ENCODE assay signal across 38 mouse cellular contexts in genomic region chr6:28474211-28474610, GRCm38 (mm10). TPM values are rescaled to one million over a fixed set of nuclear protein-coding genes. Genes with fewer than 3 reads are reported as not detected.
"Had no signal": no experiment of that assay in that cellular context is flagged by ENCODE, and none has a peak within 500 bp of the region (broad histone marks: within the 10 kb centered on the region; RNA-seq: fewer than 3 reads in every experiment).

No protein-coding gene starts in this region.

- H3K4me1 ChIP-seq: heart, embryonic 12.5 days had no signal

- H3K27me3 ChIP-seq: heart, embryonic 12.5 days; hindbrain, embryonic 12.5 days; limb, embryonic 12.5 days; liver, embryonic 13.5 days had no signal

- H3K9ac ChIP-seq: heart, embryonic 12.5 days; hindbrain, embryonic 12.5 days; hindbrain, embryonic 14.5 days; limb, embryonic 12.5 days; liver, embryonic 13.5 days had no signal

- H3K36me3 ChIP-seq: heart, embryonic 10.5 days; heart, embryonic 12.5 days; hindbrain, embryonic 10.5 days; hindbrain, embryonic 12.5 days; limb, embryonic 10.5 days; limb, embryonic 12.5 days; liver, embryonic 13.5 days had no signal

- ATAC-seq: hindbrain, embryonic 16.5 days; intestine, embryonic 16.5 days had no signal

- H3K27ac ChIP-seq: gastrocnemius, adult 2 months; heart, adult 2 months; heart, embryonic 10.5 days; hindbrain, embryonic 10.5 days; hindbrain, embryonic 12.5 days; hindbrain, embryonic 14.5 days; layer of hippocampus, adult 2 months; left cerebral cortex, adult 2 months; limb, embryonic 10.5 days; limb, embryonic 12.5 days; liver, embryonic 13.5 days had no signal

- H3K4me3 ChIP-seq: gastrocnemius, adult 2 months; heart, adult 2 months; heart, embryonic 10.5 days; heart, embryonic 12.5 days; hindbrain, embryonic 10.5 days; hindbrain, embryonic 12.5 days; layer of hippocampus, adult 2 months; left cerebral cortex, adult 2 months; limb, embryonic 10.5 days; limb, embryonic 12.5 days; liver, embryonic 13.5 days had no signal

- DNase-seq: gastrocnemius, adult 2 months; gastrocnemius, postnatal 10 days; gastrocnemius, postnatal 25 days; heart, adult 2 months; heart, postnatal 10 days; heart, postnatal 4 days; kidney, adult 18-20 months; kidney, adult 8-10 months; kidney, postnatal 10 days; kidney, postnatal 25 days; kidney, postnatal 4 days; liver; liver, embryonic 13.5 days had no signal

- H3K4me2 ChIP-seq: heart, embryonic 12.5 days; hindbrain, embryonic 12.5 days; hindbrain, embryonic 14.5 days; limb, embryonic 12.5 days; liver, embryonic 11.5 days; liver, embryonic 13.5 days had no signal

- H3K9me3 ChIP-seq: heart, embryonic 10.5 days; heart, embryonic 12.5 days; hindbrain, embryonic 10.5 days; hindbrain, embryonic 12.5 days; limb, embryonic 10.5 days; limb, embryonic 12.5 days; liver, embryonic 13.5 days had no signal

RNA-seq across cellular contexts. Expression of gene Pax4, which starts 25.1 kb away (rescaled TPM):
- total RNA-seq: gastrocnemius, adult 2 months; gastrocnemius, postnatal 10 days; gastrocnemius, postnatal 25 days; gastrocnemius, postnatal 4 days; granulocyte monocyte progenitor cell, adult 5-6 weeks; heart, adult 2 months; heart, postnatal 10 days; heart, postnatal 25 days; heart, postnatal 4 days; layer of hippocampus, adult 2 months; layer of hippocampus, postnatal 10 days; layer of hippocampus, postnatal 25 days; left cerebral cortex, adult 2 months; left cerebral cortex, postnatal 14 days; left cerebral cortex, postnatal 36 days had no signal
- polyA plus RNA-seq: heart, adult 2 months; heart, embryonic 10.5 days; heart, embryonic 12.5 days; heart, embryonic 14.5 days; heart, embryonic 16.5 days; hindbrain, embryonic 10.5 days; hindbrain, embryonic 12.5 days; hindbrain, embryonic 14.5 days; hindbrain, embryonic 16.5 days; kidney, embryonic 14.5 days; kidney, embryonic 16.5 days; limb, embryonic 10.5 days; limb, embryonic 12.5 days; limb, embryonic 14.5 days; liver, embryonic 13.5 days had no signal

RNA-seq across cellular contexts. Expression of gene Fscn3, which starts 46.6 kb away (rescaled TPM):
- total RNA-seq: gastrocnemius, adult 2 months; gastrocnemius, postnatal 10 days; gastrocnemius, postnatal 25 days; granulocyte monocyte progenitor cell, adult 5-6 weeks; heart, adult 2 months; heart, postnatal 10 days; heart, postnatal 25 days; heart, postnatal 4 days; layer of hippocampus, adult 2 months; layer of hippocampus, postnatal 10 days; layer of hippocampus, postnatal 25 days; left cerebral cortex, adult 2 months; left cerebral cortex, postnatal 14 days; left cerebral cortex, postnatal 36 days had no signal
- polyA plus RNA-seq: heart, adult 2 months; heart, embryonic 10.5 days; heart, embryonic 12.5 days; heart, embryonic 14.5 days; heart, embryonic 16.5 days; hindbrain, embryonic 10.5 days; hindbrain, embryonic 12.5 days; hindbrain, embryonic 14.5 days; hindbrain, embryonic 16.5 days; intestine, embryonic 14.5 days; intestine, embryonic 16.5 days; kidney, embryonic 14.5 days; kidney, embryonic 16.5 days; limb, embryonic 10.5 days; limb, embryonic 12.5 days had no signal
